Mouse (Mus musculus) neural tube, embryonic 11.5 days (tissue): Measurements from ENCODE around the gene Morc1. TPM values are rescaled to one million over a fixed set of nuclear protein-coding genes. Genes with fewer than 3 reads are reported as not detected.

Experiments used
- ATAC-seq: fragments of 200-750 bp; cut with Nextera tagmentation; 2 replicates; pipeline ENCODE4 v1.8.0; 2017; ENCODE audit warnings: moderate number of reproducible peaks, mild to moderate bottlenecking, moderate TSS enrichment, moderate library complexity; ENCODE audit not compliant: insufficient read depth, low FRiP score, low TSS enrichment
- DNase-seq: peaks from one replicate; pipeline ENCODE4 v3.0.0-alpha.2; 2015; ENCODE audit warnings: low spot score
- H3K27ac ChIP-seq: fragments of 300-500 bp; sonication (generic); 2 replicates; pipeline ENCODE4 v1.5.1; 2014; ENCODE audit warnings: low read depth, mild to moderate bottlenecking, low read length
- H3K27me3 ChIP-seq: fragments of 300-500 bp; sonication (generic); 2 replicates; pipeline ENCODE4 v1.6.1; 2014; ENCODE audit warnings: mild to moderate bottlenecking, low read length, mixed read lengths; ENCODE audit not compliant: control insufficient read depth, insufficient read depth
- H3K36me3 ChIP-seq: fragments of 300-500 bp; sonication (generic); 2 replicates; pipeline ENCODE4 v1.6.1; 2014; ENCODE audit warnings: mild to moderate bottlenecking, low read length, moderate library complexity, mixed read lengths; ENCODE audit not compliant: control insufficient read depth, insufficient read depth
- H3K4me1 ChIP-seq: fragments of 300-500 bp; sonication (generic); 2 replicates; pipeline ENCODE4 v1.6.1; 2014; ENCODE audit warnings: low read length, mixed read lengths; ENCODE audit not compliant: control insufficient read depth, insufficient read depth
- H3K4me2 ChIP-seq: fragments of 300-500 bp; sonication (generic); 2 replicates; pipeline ENCODE4 v1.6.1; 2014; ENCODE audit warnings: low read depth, mild to moderate bottlenecking, moderate library complexity
- H3K4me3 ChIP-seq: fragments of 300-500 bp; sonication (generic); 2 replicates; pipeline ENCODE4 v1.5.1; 2014; ENCODE audit warnings: low read depth, low read length
- H3K9ac ChIP-seq: fragments of 300-500 bp; sonication (generic); 2 replicates; pipeline ENCODE4 v1.6.1; 2014; ENCODE audit warnings: mild to moderate bottlenecking, low read length
- H3K9me3 ChIP-seq: fragments of 300-500 bp; sonication (generic); 2 replicates; pipeline ENCODE4 v1.6.1; 2016; ENCODE audit warnings: low read length; ENCODE audit not compliant: control insufficient read depth
- WGBS: fragments of 180-500 bp; shearing (Covaris S2); extraction: QIAGEN DNeasy Blood & Tissue Kit; methylation state at CpG from one replicate; pipeline ENCODE4 v1.1.7; 2014; 5-methylcytosine and 5-hydroxymethylcytosine counted together
- polyA plus RNA-seq: library from polyadenylated mRNA; unstranded; fragments of >200 nt; fragmentation: Nextera tagmentation; extraction: Ambion mirVana; gene quantifications from 2 replicates; pipeline ENCODE4 v1.2.1, GENCODE M21; 2014

Morc1 gene
- polyA plus RNA-seq, 1 experiment from 2014 or later, result not detected

- Histone ChIP-seq H3K36me3 (no peaks in the 10 kb centered on the region), H3K4me1 (no peaks in the 10 kb centered on the region), H3K27ac (no peak overlapping the region), H3K4me2 (no peak overlapping the region), H3K27me3 (no peaks in the 10 kb centered on the region), H3K4me3 (no peak overlapping the region), H3K9ac (no peak overlapping the region), H3K9me3 (no peaks in the 10 kb centered on the region)
- 58% methylated on average over 4 of the region's 4 CpGs for WGBS
- no peak for ATAC-seq
- DNase-seq, result no peak
These were observed 175.5 kb downstream of the Morc1 start for GRCm38 (mm10) chr16:48606476-48607038.

- WGBS, result 79% methylated on average over 3 of the region's 3 CpGs
- H3K9me3 ChIP-seq, result no peaks in the 10 kb centered on the region
- no peak overlapping the region for H3K27ac ChIP-seq
- H3K27me3 ChIP-seq, result no peaks in the 10 kb centered on the region
- H3K4me2 ChIP-seq, result no peak overlapping the region
- H3K4me3 ChIP-seq, result no peak overlapping the region
- H3K9ac ChIP-seq, result no peak overlapping the region
- no peaks in the 10 kb centered on the region for H3K36me3 ChIP-seq
- ATAC-seq (no peak), DNase-seq (no peak)
- H3K4me1 ChIP-seq, result no peaks in the 10 kb centered on the region
These were observed 177.2 kb downstream of the Morc1 start for GRCm38 (mm10) chr16:48608224-48608623.

GRCm38 (mm10) chr16:48610866-48611265, 179.8 kb downstream of the Morc1 start:
- DNase-seq, result no peak
- Histone ChIP-seq H3K9me3 (no peaks in the 10 kb centered on the region), H3K9ac (no peak overlapping the region), H3K4me1 (no peaks in the 10 kb centered on the region), H3K4me3 (no peak overlapping the region), H3K27me3 (no peaks in the 10 kb centered on the region), H3K27ac (no peak overlapping the region), H3K36me3 (no peaks in the 10 kb centered on the region), H3K4me2 (no peak overlapping the region)
- WGBS, result 64% methylated on average over 1 of the region's 1 CpGs
- ATAC-seq, result no peak

- no peak overlapping the region for H3K9ac ChIP-seq
- WGBS, result 86% methylated on average over 2 of the region's 2 CpGs
- no peak overlapping the region for H3K27ac ChIP-seq
These were observed 180.4 kb downstream of the Morc1 start for GRCm38 (mm10) chr16:48611436-48611835.

GRCm38 (mm10) chr16:48613783-48614182, 182.7 kb downstream of the Morc1 start:
- H3K27me3 ChIP-seq, result no peaks in the 10 kb centered on the region
- 48% methylated on average over 1 of the region's 1 CpGs for WGBS

More at GRCm38 (mm10) chr16:48611436-48611835, 180.4 kb downstream of the Morc1 start:
- no peak overlapping the region for H3K4me2 ChIP-seq
- no peaks in the 10 kb centered on the region for H3K4me1 ChIP-seq
- H3K27me3 ChIP-seq, result no peaks in the 10 kb centered on the region
- ATAC-seq (no peak), DNase-seq (no peak)
- H3K4me3 ChIP-seq, result no peak overlapping the region
- H3K36me3 ChIP-seq, result no peaks in the 10 kb centered on the region
- H3K9me3 ChIP-seq, result no peaks in the 10 kb centered on the region

GRCm38 (mm10) chr16:48620510-48620909, 189.5 kb downstream of the Morc1 start:
- no peak for DNase-seq
- Histone ChIP-seq H3K4me1 (no peaks in the 10 kb centered on the region), H3K9ac (no peak overlapping the region), H3K9me3 (no peaks in the 10 kb centered on the region), H3K36me3 (no peaks in the 10 kb centered on the region), H3K27me3 (no peaks in the 10 kb centered on the region), H3K27ac (no peak overlapping the region), H3K4me3 (no peak overlapping the region), H3K4me2 (no peak overlapping the region)
- WGBS, result 74% methylated on average over 8 of the region's 8 CpGs
- no peak for ATAC-seq

More at GRCm38 (mm10) chr16:48613783-48614182, 182.7 kb downstream of the Morc1 start:
- Histone ChIP-seq H3K4me1 (no peaks in the 10 kb centered on the region), H3K4me3 (no peak overlapping the region), H3K9ac (no peak overlapping the region), H3K4me2 (no peak overlapping the region), H3K27ac (no peak overlapping the region), H3K9me3 (no peaks in the 10 kb centered on the region), H3K36me3 (no peaks in the 10 kb centered on the region)
- DNase-seq, result no peak
- no peak for ATAC-seq

- Histone ChIP-seq H3K9me3 (no peaks in the 10 kb centered on the region), H3K4me2 (no peak overlapping the region), H3K36me3 (no peaks in the 10 kb centered on the region), H3K27ac (no peak overlapping the region), H3K4me1 (no peaks in the 10 kb centered on the region), H3K27me3 (no peaks in the 10 kb centered on the region), H3K4me3 (no peak overlapping the region), H3K9ac (no peak overlapping the region)
- no peak for ATAC-seq
- DNase-seq, result no peak
- WGBS, result 45% methylated on average over 2 of the region's 2 CpGs
These were observed 190.0 kb downstream of the Morc1 start for GRCm38 (mm10) chr16:48621019-48621418.

- DNase-seq (no peak), ATAC-seq (no peak)
- Histone ChIP-seq H3K9ac (no peak overlapping the region), H3K27me3 (no peaks in the 10 kb centered on the region), H3K36me3 (no peaks in the 10 kb centered on the region), H3K9me3 (no peaks in the 10 kb centered on the region), H3K4me2 (no peak overlapping the region), H3K4me1 (no peaks in the 10 kb centered on the region), H3K4me3 (no peak overlapping the region), H3K27ac (no peak overlapping the region)
- WGBS, result 75% methylated on average over 1 of the region's 1 CpGs
These were observed 192.4 kb downstream of the Morc1 start for GRCm38 (mm10) chr16:48623447-48623846.

- ATAC-seq (no peak), DNase-seq (no peak)
- H3K9me3 ChIP-seq, result no peaks in the 10 kb centered on the region
- no peak overlapping the region for H3K9ac ChIP-seq
- WGBS, result 77% methylated on average over 3 of the region's 3 CpGs
- no peak overlapping the region for H3K4me2 ChIP-seq
- no peaks in the 10 kb centered on the region for H3K27me3 ChIP-seq
- H3K36me3 ChIP-seq, result no peaks in the 10 kb centered on the region
- H3K4me3 ChIP-seq, result no peak overlapping the region
- no peak overlapping the region for H3K27ac ChIP-seq
- no peaks in the 10 kb centered on the region for H3K4me1 ChIP-seq
These were observed 195.1 kb downstream of the Morc1 start for GRCm38 (mm10) chr16:48626186-48626585.
